8 mouse cellular contexts compared by ENCODE assay signal in genomic region chr5:111159628-111160321, GRCm38 (mm10).
DNase-seq lines count a peak whose midpoint lies in the region; ATAC-seq and TF ChIP-seq lines count a peak whose summit lies in the region.

No protein-coding gene starts in this region.

- 17% methylated on average over 23 of the region's 23 CpGs for WGBS in lung, postnatal 0 days
- WGBS in forebrain, embryonic 11.5 days = 53% methylated on average over 23 of the region's 23 CpGs
- 19% methylated on average over 23 of the region's 23 CpGs for WGBS in limb, embryonic 13.5 days

- peak; percentile 51 for ATAC-seq in lung, postnatal 0 days
- ATAC-seq in forebrain, embryonic 11.5 days (replicated peaks; ENCODE audit: low FRiP score) = no peak
- ATAC-seq in limb, embryonic 13.5 days (ENCODE audit: low FRiP score, low read depth) = peak; percentile 37; the same call in 1 of the 2 replicates

- no peak overlapping the region for H3K4me3 ChIP-seq in lung, postnatal 0 days (ENCODE audit: low read depth, low read length)
- H3K4me3 ChIP-seq in forebrain, embryonic 11.5 days (ENCODE audit: low read depth, low read length) = no peak overlapping the region
- no peak overlapping the region for H3K4me3 ChIP-seq in limb, embryonic 13.5 days

- TF ChIP-seq CTCF in lung, postnatal 0 days (IDR thresholded peaks at IDR 0.05) = no peak

- no peak overlapping the region for H3K27ac ChIP-seq in lung, postnatal 0 days (ENCODE audit: low read length)
- H3K27ac ChIP-seq in forebrain, embryonic 11.5 days (ENCODE audit: low read depth, low read length) = peak overlapping the region; percentile 38; the same call in 1 of the 2 replicates
- no peak overlapping the region; the same call in 1 of the 2 replicates for H3K27ac ChIP-seq in limb, embryonic 13.5 days

- no peaks in the 10 kb centered on the region for H3K27me3 ChIP-seq in lung, postnatal 0 days (replicated peaks; ENCODE audit: insufficient read depth, low read length)
- no peaks in the 10 kb centered on the region for H3K27me3 ChIP-seq in forebrain, embryonic 11.5 days (ENCODE audit: control insufficient read depth, insufficient read depth, low read length)
- peaks cover 9% of the 10 kb centered on the region; the same call in 1 of the 2 replicates for H3K27me3 ChIP-seq in limb, embryonic 13.5 days

- H3K36me3 ChIP-seq in lung, postnatal 0 days (ENCODE audit: insufficient read depth, low read length) = no peaks in the 10 kb centered on the region
- H3K36me3 ChIP-seq in forebrain, embryonic 11.5 days (ENCODE audit: control insufficient read depth, insufficient read depth, low read length) = no peaks in the 10 kb centered on the region
- H3K36me3 ChIP-seq in limb, embryonic 13.5 days = no peaks in the 10 kb centered on the region

- TF ChIP-seq EP300 in lung, postnatal 0 days (IDR thresholded peaks at IDR 0.05) = no peak

- no peak overlapping the region for H3K9ac ChIP-seq in lung, postnatal 0 days (replicated peaks; ENCODE audit: low read depth)
- H3K9ac ChIP-seq in forebrain, embryonic 11.5 days (ENCODE audit: low read length) = no peak overlapping the region; the same call in 1 of the 2 replicates
- H3K9ac ChIP-seq in limb, embryonic 13.5 days = no peak overlapping the region

- H3K4me1 ChIP-seq in lung, postnatal 0 days (ENCODE audit: insufficient read depth, low read depth, low read length) = peaks cover 3% of the 10 kb centered on the region; the same call in 1 of the 2 replicates
- H3K4me1 ChIP-seq in forebrain, embryonic 11.5 days (replicated peaks; ENCODE audit: control insufficient read depth, insufficient read depth, low read length) = peaks cover 26% of the 10 kb centered on the region
- H3K4me1 ChIP-seq in limb, embryonic 13.5 days = peaks cover 76% of the 10 kb centered on the region

- no peak overlapping the region; the same call in 1 of the 2 replicates for H3K4me2 ChIP-seq in lung, postnatal 0 days (replicated peaks; ENCODE audit: low read depth, low read length)
- H3K4me2 ChIP-seq in forebrain, embryonic 11.5 days (ENCODE audit: low read depth, low read length, severe bottlenecking) = no peak overlapping the region
- peak overlapping the region; percentile 46 for H3K4me2 ChIP-seq in limb, embryonic 13.5 days (replicated peaks)

- H3K9me3 ChIP-seq in lung, postnatal 0 days (ENCODE audit: low read length) = no peaks in the 10 kb centered on the region
- H3K9me3 ChIP-seq in forebrain, embryonic 11.5 days (ENCODE audit: control insufficient read depth, low read length) = no peaks in the 10 kb centered on the region
- no peaks in the 10 kb centered on the region for H3K9me3 ChIP-seq in limb, embryonic 13.5 days

- no peak for DNase-seq in lung, postnatal 0 days (ENCODE audit: low spot score)
- DNase-seq in lung, postnatal 14 days = no peak
- DNase-seq in forebrain, embryonic 11.5 days (ENCODE audit: low spot score) = no peak
- peak; percentile 31 to 44 for DNase-seq in thymus, postnatal 10 days (ENCODE audit: low spot score in 2 of 2)
- DNase-seq in adrenal gland, postnatal 10 days = no peak
- DNase-seq in retina, postnatal 1 day = no peak
- no peak for DNase-seq in spleen, postnatal 36 days (ENCODE audit: low spot score in 2 of 2)

Comparison
In these comparisons a context has a peak if more than half of its experiments do, and no peak if none do; other contexts are left out.
1. DNase-seq: peak in thymus, postnatal 10 days (2 of 2); none in lung, postnatal 0 days (single experiment), lung, postnatal 14 days (single experiment), forebrain, embryonic 11.5 days (single experiment), adrenal gland, postnatal 10 days (single experiment), retina, postnatal 1 day (single experiment) and spleen, postnatal 36 days (0 of 2).